Mouse (Mus musculus): ENCODE data around the gene Wwc1.

GRCm38 (mm10) chr11:35903079-35903478 lies 77.2 kb downstream of the Wwc1 start:
- TF ChIP-seq CTCF (IDR thresholded peaks at IDR 0.05; ENCODE audit: insufficient read depth, low read length): no peak
- TF ChIP-seq POLR2A (IDR thresholded peaks at IDR 0.05; ENCODE audit: borderline replicate concordance, extremely low read depth, low read depth, low read length): no peak
